Mouse (Mus musculus): ENCODE measurements around the gene Taar5.

The Taar5 gene

GRCm38 (mm10) chr10:24007034-24007433, 36.5 kb downstream of the Taar5 start:
- in situ Hi-C loops (cut with MboI, MseI), result loop anchor here in 1 of 2 experiments (5.0 kb wide), 1 partner anchor 80 kb away; no protein-coding TSS in a partner anchor

GRCm38 (mm10) chr10:24008143-24008542, 37.6 kb downstream of the Taar5 start:
- in situ Hi-C loops (cut with MboI, MseI), result loop anchor here in 1 of 2 experiments (5.0 kb wide), 1 partner anchor 79 kb away; no protein-coding TSS in a partner anchor
